Mouse (Mus musculus) heart, embryonic 11.5 days (tissue): ENCODE measurements around the gene Elp5. TPM values are rescaled to one million over a fixed set of nuclear protein-coding genes. Genes with fewer than 3 reads are reported as not detected.

ENCODE experiments used
- ATAC-seq: fragments of 200-750 bp; cut with Nextera tagmentation; replicated peaks from 2 replicates; pipeline ENCODE4 v1.8.0; 2017; ENCODE audit warnings: moderate library complexity; ENCODE audit not compliant: insufficient number of reproducible peaks, low FRiP score, low TSS enrichment
- H3K27ac ChIP-seq: fragments of 300-500 bp; sonication (generic); 2 replicates; pipeline ENCODE4 v1.5.1; 2014; ENCODE audit warnings: mild to moderate bottlenecking, low read depth, low read length
- H3K27me3 ChIP-seq: fragments of 300-500 bp; sonication (generic); 2 replicates; pipeline ENCODE4 v1.6.1; 2014; ENCODE audit warnings: mild to moderate bottlenecking, low read length, mixed read lengths; ENCODE audit not compliant: control insufficient read depth, insufficient read depth
- H3K36me3 ChIP-seq: fragments of 300-500 bp; sonication (generic); 2 replicates; pipeline ENCODE4 v1.6.1; 2014; ENCODE audit warnings: mild to moderate bottlenecking, low read length, moderate library complexity, mixed read lengths; ENCODE audit not compliant: control insufficient read depth, insufficient read depth
- H3K4me1 ChIP-seq: fragments of 300-500 bp; sonication (generic); 2 replicates; pipeline ENCODE4 v1.6.1; 2014; ENCODE audit warnings: low read length; ENCODE audit not compliant: control insufficient read depth, insufficient read depth
- H3K4me2 ChIP-seq: fragments of 300-500 bp; sonication (generic); 2 replicates; pipeline ENCODE4 v1.6.1; 2014; ENCODE audit warnings: mild to moderate bottlenecking, moderate library complexity
- H3K4me3 ChIP-seq: fragments of 300-500 bp; sonication (generic); 2 replicates; pipeline ENCODE4 v1.5.1; 2014; ENCODE audit warnings: low read depth, low read length
- H3K9ac ChIP-seq: fragments of 300-500 bp; sonication (generic); 2 replicates; pipeline ENCODE4 v1.6.1; 2014; ENCODE audit warnings: mild to moderate bottlenecking, low read depth, low read length, moderate library complexity
- H3K9me3 ChIP-seq: fragments of 300-500 bp; sonication (generic); replicated peaks from 2 replicates; pipeline ENCODE4 v1.6.1; 2016; ENCODE audit warnings: low read length; ENCODE audit not compliant: control insufficient read depth
- WGBS: fragments of 180-500 bp; shearing (Covaris S2); extraction: QIAGEN DNeasy Blood & Tissue Kit; methylation state at CpG from one replicate; pipeline ENCODE4 v1.1.7; 2014; ENCODE audit not compliant: insufficient replicate concordance; 5-methylcytosine and 5-hydroxymethylcytosine counted together
- polyA plus RNA-seq: library from polyadenylated mRNA; unstranded; fragments of >200 nt; fragmentation: Nextera tagmentation; extraction: Ambion mirVana; gene quantifications from 2 replicates; pipeline ENCODE4 v1.2.1, GENCODE M21; 2014

Elp5 gene
- polyA plus RNA-seq, 1 experiment from 2014 or later: 130 TPM

- no peak overlapping the region for H3K4me2 ChIP-seq
- H3K27me3 ChIP-seq: peaks cover 47% of the 10 kb centered on the region
These were observed 42.6 kb downstream of the Elp5 start for GRCm38 (mm10) chr11:69939731-69940130.

GRCm38 (mm10) chr11:69939181-69939580 is 43.1 kb downstream of the Elp5 start:
- Histone ChIP-seq H3K4me2 (no peak overlapping the region), H3K9me3 (no peaks in the 10 kb centered on the region), H3K9ac (no peak overlapping the region), H3K4me3 (no peak overlapping the region), H3K4me1 (peaks cover 16% of the 10 kb centered on the region), H3K27ac (no peak overlapping the region), H3K27me3 (peaks cover 45% of the 10 kb centered on the region), H3K36me3 (peaks cover 2% of the 10 kb centered on the region)
- WGBS: 55% methylated on average over 5 of the region's 5 CpGs
- ATAC-seq: no peak

More at GRCm38 (mm10) chr11:69939731-69940130, 42.6 kb downstream of the Elp5 start:
- Histone ChIP-seq H3K9ac (no peak overlapping the region), H3K4me1 (peaks cover 16% of the 10 kb centered on the region), H3K4me3 (no peak overlapping the region), H3K36me3 (peaks cover 6% of the 10 kb centered on the region), H3K9me3 (no peaks in the 10 kb centered on the region), H3K27ac (no peak overlapping the region)
- no peak for ATAC-seq
- 90% methylated on average over 17 of the region's 17 CpGs for WGBS

GRCm38 (mm10) chr11:69938401-69938979 is 43.8 kb downstream of the Elp5 start:
- peaks cover 2% of the 10 kb centered on the region; the same call in 1 of the 2 replicates for H3K36me3 ChIP-seq
- no peak overlapping the region for H3K4me3 ChIP-seq
- peaks cover 45% of the 10 kb centered on the region for H3K27me3 ChIP-seq
- 31% methylated on average over 9 of the region's 9 CpGs for WGBS
- H3K9ac ChIP-seq: no peak overlapping the region
- no peak overlapping the region for H3K27ac ChIP-seq
- no peaks in the 10 kb centered on the region for H3K9me3 ChIP-seq
- no peak overlapping the region for H3K4me2 ChIP-seq
- no peak for ATAC-seq
- H3K4me1 ChIP-seq: peaks cover 16% of the 10 kb centered on the region

- Histone ChIP-seq H3K36me3 (no peaks in the 10 kb centered on the region), H3K4me1 (peaks cover 16% of the 10 kb centered on the region), H3K27me3 (peaks cover 45% of the 10 kb centered on the region), H3K9ac (no peak overlapping the region), H3K27ac (no peak overlapping the region), H3K9me3 (no peaks in the 10 kb centered on the region), H3K4me2 (no peak overlapping the region), H3K4me3 (no peak overlapping the region)
- no peak for ATAC-seq
- WGBS: 62% methylated on average over 5 of the region's 5 CpGs
These were observed 44.5 kb downstream of the Elp5 start for GRCm38 (mm10) chr11:69937834-69938233.

- ATAC-seq: no peak
- H3K4me1 ChIP-seq: peaks cover 16% of the 10 kb centered on the region
- H3K4me2 ChIP-seq: no peak overlapping the region; the same call in 1 of the 2 replicates
- H3K4me3 ChIP-seq: no peak overlapping the region
- H3K27ac ChIP-seq: no peak overlapping the region
- WGBS: 46% methylated on average over 4 of the region's 4 CpGs
- H3K9ac ChIP-seq: no peak overlapping the region
- H3K9me3 ChIP-seq: no peaks in the 10 kb centered on the region
- H3K36me3 ChIP-seq: no peaks in the 10 kb centered on the region
- H3K27me3 ChIP-seq: peaks cover 43% of the 10 kb centered on the region
These were observed 44.9 kb downstream of the Elp5 start for GRCm38 (mm10) chr11:69937385-69937784.

- Histone ChIP-seq H3K36me3 (no peaks in the 10 kb centered on the region), H3K4me3 (peak overlapping the region; percentile 55), H3K9me3 (no peaks in the 10 kb centered on the region), H3K4me1 (peaks cover 16% of the 10 kb centered on the region), H3K4me2 (peak overlapping the region; percentile 99), H3K9ac (no peak overlapping the region), H3K27me3 (peaks cover 43% of the 10 kb centered on the region), H3K27ac (no peak overlapping the region)
- 48% methylated on average over 9 of the region's 9 CpGs for WGBS
- ATAC-seq: no peak
These were observed 45.5 kb downstream of the Elp5 start for GRCm38 (mm10) chr11:69936714-69937347.

- no peak for ATAC-seq
- peaks cover 43% of the 10 kb centered on the region for H3K27me3 ChIP-seq
- peak overlapping the region; percentile 55 for H3K4me3 ChIP-seq
- peak overlapping the region; percentile 68 for H3K9ac ChIP-seq
- WGBS: 2% methylated on average over 25 of the region's 30 CpGs
- H3K4me2 ChIP-seq: peak overlapping the region; percentile 99
- H3K27ac ChIP-seq: no peak overlapping the region
- peaks cover 16% of the 10 kb centered on the region for H3K4me1 ChIP-seq
- no peaks in the 10 kb centered on the region for H3K36me3 ChIP-seq
- no peaks in the 10 kb centered on the region for H3K9me3 ChIP-seq
These were observed 46.2 kb downstream of the Elp5 start for GRCm38 (mm10) chr11:69936156-69936555.

- Histone ChIP-seq H3K4me1 (peaks cover 16% of the 10 kb centered on the region), H3K4me2 (peak within 1 kb of the TSS; percentile 99), H3K9me3 (no peaks in the 10 kb centered on the region), H3K9ac (peak within 1 kb of the TSS; percentile 68), H3K36me3 (no peaks in the 10 kb centered on the region), H3K27me3 (peaks cover 43% of the 10 kb centered on the region), H3K4me3 (peak within 1 kb of the TSS; percentile 55), H3K27ac (peak within 1 kb of the TSS; percentile 38; the same call in 1 of the 2 replicates)
- peak; percentile 88 for ATAC-seq
- WGBS: 2% methylated on average over 49 of the region's 62 CpGs
These were observed 47.0 kb downstream of the Elp5 start, which contains the start of gene Ybx2 for GRCm38 (mm10) chr11:69935137-69935879. Gene Ybx2 (plus strand): TSS chr11:69935796.
